Mouse (Mus musculus) thymus, adult 2 months (tissue): Measurements from ENCODE around the gene Ryr1. TPM values are rescaled to one million over a fixed set of nuclear protein-coding genes. Genes with fewer than 3 reads are reported as not detected.
A peak's percentile ranks its signal among the peaks of the same experiment; 100 is the strongest.

Source experiments
- DNase-seq: peaks from one replicate; pipeline ENCODE4 v3.0.0; 2021
- H3K27ac ChIP-seq: fragments of 200-500 bp; 2 replicates; pipeline ENCODE4 v1.5.1; 2012; ENCODE audit warnings: low read length, control low read depth; ENCODE audit not compliant: control insufficient read depth, insufficient read depth
- H3K27me3 ChIP-seq: fragments of 200-500 bp; 2 replicates; pipeline ENCODE4 v1.6.1; 2012; ENCODE audit warnings: mild to moderate bottlenecking, low read length, moderate library complexity, mixed read lengths; ENCODE audit not compliant: control insufficient read depth, insufficient read depth
- H3K36me3 ChIP-seq: fragments of 200-500 bp; 2 replicates; pipeline ENCODE4 v1.6.1; 2012; ENCODE audit warnings: mild to moderate bottlenecking, low read length, moderate library complexity; ENCODE audit not compliant: control insufficient read depth, insufficient read depth
- H3K4me1 ChIP-seq: fragments of 200-500 bp; replicated peaks from 2 replicates; pipeline ENCODE4 v1.6.1; 2012; ENCODE audit warnings: low read length; ENCODE audit not compliant: control insufficient read depth, insufficient read depth
- H3K4me3 ChIP-seq: fragments of 200-500 bp; 2 replicates; pipeline ENCODE4 v1.5.1; 2012; ENCODE audit warnings: mild to moderate bottlenecking, low read length, control low read depth, moderate library complexity; ENCODE audit not compliant: control insufficient read depth, insufficient read depth
- CTCF ChIP-seq: fragments of 200-500 bp; IDR thresholded peaks from 2 replicates; pipeline ENCODE4 v1.5.1; 2012; ENCODE audit warnings: mild to moderate bottlenecking, control low read depth, low read length, moderate library complexity, borderline replicate concordance; ENCODE audit not compliant: control insufficient read depth, poor library complexity, insufficient read depth; ENCODE audit errors: extremely low read depth
- POLR2A ChIP-seq: fragments of 200-500 bp; IDR thresholded peaks from 2 replicates; pipeline ENCODE4 v1.6.1; 2012; ENCODE audit warnings: mild to moderate bottlenecking, low read length, control low read depth, moderate library complexity; ENCODE audit not compliant: control insufficient read depth, poor library complexity, insufficient read depth; ENCODE audit errors: extremely low read depth
- WGBS: fragments of 180-500 bp; shearing (Covaris S2); methylation state at CpG from one replicate; pipeline ENCODE4 v1.1.7; 2018; 5-methylcytosine and 5-hydroxymethylcytosine counted together
- polyA plus RNA-seq: library from polyadenylated mRNA; depleted of rRNA; stranded (reverse); fragments of >200 nt; gene quantifications from 2 replicates; pipeline ENCODE4 v1.2.3, GENCODE M21; 2012; rRNA removed

Ryr1 gene
- 0.19 and 0.24 TPM in 2 replicates for polyA plus RNA-seq

GRCm38 (mm10) chr7:29124970-29125369, at the start of gene Ryr1:
Gene Ryr1, minus strand, starts transcription at chr7:29125179.
- H3K27ac ChIP-seq: no peak within 1 kb of the TSS
- no peaks in the 10 kb centered on the region for H3K36me3 ChIP-seq
- DNase-seq: peak; percentile 66
- peaks cover 7% of the 10 kb centered on the region for H3K4me1 ChIP-seq
- no peaks in the 10 kb centered on the region for H3K27me3 ChIP-seq
- TF ChIP-seq CTCF: no peak
- TF ChIP-seq POLR2A: no peak
- H3K4me3 ChIP-seq: no peak within 1 kb of the TSS
- WGBS: 2% methylated on average over 16 of the region's 16 CpGs

- H3K4me3 ChIP-seq: no peak overlapping the region
- H3K4me1 ChIP-seq: peaks cover 31% of the 10 kb centered on the region
Measured at GRCm38 (mm10) chr7:29172390-29173016, 47.5 kb upstream of the Ryr1 start.

GRCm38 (mm10) chr7:29171562-29172097, 46.7 kb upstream of the Ryr1 start:
- peaks cover 42% of the 10 kb centered on the region for H3K36me3 ChIP-seq
- WGBS: 12% methylated on average over 34 of the region's 34 CpGs
- no peak for DNase-seq
- TF ChIP-seq POLR2A: no peak
- TF ChIP-seq CTCF: 0 out of 2 replicates have a peak, but pooled peaks have one; percentile 1
- H3K27me3 ChIP-seq: peaks cover 21% of the 10 kb centered on the region
- no peak overlapping the region for H3K27ac ChIP-seq
- H3K4me1 ChIP-seq: peaks cover 31% of the 10 kb centered on the region
- H3K4me3 ChIP-seq: no peak overlapping the region

More at GRCm38 (mm10) chr7:29172390-29173016, 47.5 kb upstream of the Ryr1 start:
- Histone ChIP-seq H3K27me3 (peaks cover 21% of the 10 kb centered on the region), H3K27ac (no peak overlapping the region), H3K36me3 (peaks cover 47% of the 10 kb centered on the region)
- 95% methylated on average over 32 of the region's 32 CpGs for WGBS
- TF ChIP-seq CTCF: no peak
- TF ChIP-seq POLR2A: no peak
- no peak for DNase-seq

- Histone ChIP-seq H3K4me1 (peaks cover 31% of the 10 kb centered on the region), H3K27ac (no peak overlapping the region), H3K36me3 (peaks cover 35% of the 10 kb centered on the region), H3K27me3 (peaks cover 21% of the 10 kb centered on the region), H3K4me3 (peak overlapping the region; percentile 18)
- TF ChIP-seq POLR2A (no peak), CTCF (no peak)
- no peak for DNase-seq
- 2% methylated on average over 43 of the region's 43 CpGs for WGBS
Measured at GRCm38 (mm10) chr7:29170755-29171561, 46.0 kb upstream of the Ryr1 start.

GRCm38 (mm10) chr7:29170066-29170754, 45.2 kb upstream of the Ryr1 start, which contains the start of the genes Ggn and Spred3:
Gene Ggn, plus strand, starts transcription at chr7:29170210.
Gene Spred3, minus strand, starts transcription at chr7:29170411.
- under 1% methylated on average over 30 of the region's 30 CpGs for WGBS
- TF ChIP-seq CTCF (no peak), POLR2A (no peak)
- peak; percentile 23 for DNase-seq
- Histone ChIP-seq H3K4me1 (peaks cover 31% of the 10 kb centered on the region), H3K4me3 (peak within 1 kb of the TSS; percentile 31), H3K36me3 (peaks cover 28% of the 10 kb centered on the region), H3K27me3 (peaks cover 21% of the 10 kb centered on the region), H3K27ac (no peak within 1 kb of the TSS)

GRCm38 (mm10) chr7:29169231-29170065, 44.5 kb upstream of the Ryr1 start:
- Histone ChIP-seq H3K4me3 (peak overlapping the region; percentile 31), H3K27me3 (peaks cover 21% of the 10 kb centered on the region), H3K36me3 (peaks cover 20% of the 10 kb centered on the region), H3K27ac (no peak overlapping the region), H3K4me1 (peaks cover 31% of the 10 kb centered on the region)
- TF ChIP-seq CTCF: no peak
- TF ChIP-seq POLR2A: no peak
- WGBS: 2% methylated on average over 31 of the region's 39 CpGs
- DNase-seq: peak; percentile 25
